In the genomic region with DNA sequence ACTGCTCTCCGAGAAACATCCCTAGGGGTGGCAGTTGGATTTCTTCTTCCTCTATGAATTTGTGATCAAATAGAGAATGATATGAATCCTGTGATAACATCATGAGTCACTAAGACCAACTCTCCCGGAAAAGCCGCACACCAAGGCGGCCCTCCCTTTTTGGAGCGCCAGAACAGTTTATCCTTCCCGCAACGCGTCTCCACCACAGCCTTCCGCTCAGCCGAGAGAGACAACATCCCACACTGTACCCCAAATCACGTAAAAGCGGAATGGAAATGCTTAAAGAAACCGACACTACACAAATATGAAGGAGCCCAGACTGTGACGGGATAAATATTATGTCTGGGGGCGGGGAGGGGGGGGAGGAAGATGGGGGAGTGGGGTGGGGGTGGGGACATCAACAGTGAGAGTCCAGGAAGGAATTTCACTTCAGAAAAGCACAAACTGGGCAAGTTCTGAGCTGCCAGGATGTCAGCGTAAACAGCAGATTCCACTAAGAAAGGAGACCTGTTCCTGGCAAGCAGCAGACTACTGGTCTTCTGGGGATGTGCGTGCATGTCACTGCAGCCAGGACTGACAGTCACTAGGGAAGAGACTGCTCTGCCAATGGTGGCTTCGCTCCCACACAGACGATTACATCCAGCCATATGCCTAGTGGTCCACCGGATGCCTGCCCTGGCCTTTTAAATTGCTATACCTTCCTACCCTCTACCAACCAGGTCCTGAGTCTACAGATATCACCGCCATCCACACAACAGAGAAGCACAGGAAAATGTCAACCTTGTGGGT, we compare ENCODE assay signal across 12 mouse cellular contexts.
A peak's percentile ranks its signal among the peaks of the same experiment; 100 is the strongest.
DNase-seq lines count a peak whose midpoint lies in the region; ATAC-seq lines count a peak whose summit lies in the region.
"Had no signal": no experiment of that assay in that cellular context is flagged by ENCODE, and none has a peak within 500 bp of the region (broad histone marks: within the 10 kb centered on the region; RNA-seq: fewer than 3 reads in every experiment).

No protein-coding gene starts in this region.

- 63% methylated on average over 21 of the region's 21 CpGs for WGBS in heart, embryonic 16.5 days
- WGBS in heart, embryonic 10.5 days, result 75% methylated on average over 21 of the region's 21 CpGs
- 78% methylated on average over 21 of the region's 21 CpGs for WGBS in midbrain, embryonic 11.5 days
- WGBS in midbrain, embryonic 14.5 days, result 81% methylated on average over 21 of the region's 21 CpGs
- WGBS in intestine, embryonic 16.5 days, result 50% methylated on average over 21 of the region's 21 CpGs

- ATAC-seq in heart, embryonic 16.5 days (replicated peaks; ENCODE audit: extremely low read depth, insufficient read depth, low FRiP score), result no peak
- no peak for ATAC-seq in midbrain, embryonic 11.5 days (ENCODE audit: low FRiP score)
- no peak for ATAC-seq in midbrain, embryonic 14.5 days (ENCODE audit: low FRiP score, low TSS enrichment)
- peak; percentile 13; the same call in 1 of the 2 replicates for ATAC-seq in intestine, embryonic 16.5 days
- ATAC-seq: hindbrain, postnatal 0 days had no signal

- H3K4me2 ChIP-seq in heart, embryonic 16.5 days (ENCODE audit: low read depth, low read length), result no peak overlapping the region
- no peak overlapping the region for H3K4me2 ChIP-seq in midbrain, embryonic 11.5 days
- H3K4me2 ChIP-seq in midbrain, embryonic 14.5 days (ENCODE audit: low read length), result no peak overlapping the region
- H3K4me2 ChIP-seq in intestine, embryonic 16.5 days (ENCODE audit: low read depth, low read length), result peak overlapping the region; percentile 36

- no peak overlapping the region for H3K9ac ChIP-seq in heart, embryonic 16.5 days (ENCODE audit: low read length)
- no peak overlapping the region for H3K9ac ChIP-seq in midbrain, embryonic 11.5 days (ENCODE audit: low read length)
- no peak overlapping the region for H3K9ac ChIP-seq in midbrain, embryonic 14.5 days (replicated peaks; ENCODE audit: low read length)
- H3K9ac ChIP-seq in intestine, embryonic 16.5 days (ENCODE audit: low read depth, low read length), result 0 out of 2 replicates have a peak overlapping the region, but pooled peaks have one; percentile 26

- no peak overlapping the region for H3K4me3 ChIP-seq in heart, embryonic 16.5 days (ENCODE audit: low read length)
- H3K4me3 ChIP-seq in heart, embryonic 10.5 days, result no peak overlapping the region
- no peak overlapping the region for H3K4me3 ChIP-seq in midbrain, embryonic 11.5 days (ENCODE audit: low read depth, low read length)
- no peak overlapping the region for H3K4me3 ChIP-seq in midbrain, embryonic 14.5 days (replicated peaks; ENCODE audit: low read depth, low read length)
- H3K4me3 ChIP-seq in intestine, embryonic 16.5 days (ENCODE audit: low read length), result no peak overlapping the region

- no peaks in the 10 kb centered on the region for H3K36me3 ChIP-seq in heart, embryonic 16.5 days (ENCODE audit: control insufficient read depth, insufficient read depth)
- no peaks in the 10 kb centered on the region for H3K36me3 ChIP-seq in heart, embryonic 10.5 days
- no peaks in the 10 kb centered on the region for H3K36me3 ChIP-seq in midbrain, embryonic 11.5 days (ENCODE audit: control insufficient read depth, insufficient read depth, low read length)
- H3K36me3 ChIP-seq in midbrain, embryonic 14.5 days (ENCODE audit: control insufficient read depth, insufficient read depth, low read length), result no peaks in the 10 kb centered on the region
- no peaks in the 10 kb centered on the region for H3K36me3 ChIP-seq in intestine, embryonic 16.5 days (ENCODE audit: control insufficient read depth, insufficient read depth, low read length)

- H3K27ac ChIP-seq in heart, embryonic 16.5 days (ENCODE audit: low read length), result 0 out of 2 replicates have a peak overlapping the region, but pooled peaks have one; percentile 12
- no peak overlapping the region for H3K27ac ChIP-seq in heart, embryonic 10.5 days
- H3K27ac ChIP-seq in midbrain, embryonic 11.5 days (ENCODE audit: low read depth, low read length), result no peak overlapping the region
- H3K27ac ChIP-seq in midbrain, embryonic 14.5 days (replicated peaks; ENCODE audit: low read depth, low read length), result no peak overlapping the region
- peak overlapping the region; percentile 31; the same call in 1 of the 2 replicates for H3K27ac ChIP-seq in intestine, embryonic 16.5 days (ENCODE audit: low read length)
- H3K27ac ChIP-seq: hindbrain, postnatal 0 days had no signal

- H3K4me1 ChIP-seq in heart, embryonic 16.5 days (ENCODE audit: control insufficient read depth, insufficient read depth, low read length), result no peaks in the 10 kb centered on the region
- H3K4me1 ChIP-seq in heart, embryonic 10.5 days, result peaks cover 12% of the 10 kb centered on the region
- 0 out of 2 replicates have a peak, but pooled peaks cover 2% of the 10 kb centered on the region for H3K4me1 ChIP-seq in midbrain, embryonic 11.5 days (ENCODE audit: control insufficient read depth, insufficient read depth, low read length)
- no peaks in the 10 kb centered on the region for H3K4me1 ChIP-seq in midbrain, embryonic 14.5 days (ENCODE audit: control insufficient read depth, insufficient read depth, low read length)
- peaks cover 14% of the 10 kb centered on the region for H3K4me1 ChIP-seq in intestine, embryonic 16.5 days (ENCODE audit: control insufficient read depth, insufficient read depth, low read length)

- H3K27me3 ChIP-seq in heart, embryonic 16.5 days (ENCODE audit: control insufficient read depth, insufficient read depth, low read length), result peaks cover 10% of the 10 kb centered on the region; the same call in 1 of the 2 replicates
- H3K27me3 ChIP-seq in heart, embryonic 10.5 days (ENCODE audit: insufficient read depth, poor library complexity, severe bottlenecking), result peaks cover 54% of the 10 kb centered on the region
- H3K27me3 ChIP-seq in midbrain, embryonic 11.5 days (ENCODE audit: control insufficient read depth, insufficient read depth, low read length), result no peaks in the 10 kb centered on the region
- no peaks in the 10 kb centered on the region for H3K27me3 ChIP-seq in midbrain, embryonic 14.5 days (ENCODE audit: control insufficient read depth, insufficient read depth, low read length)
- H3K27me3 ChIP-seq in intestine, embryonic 16.5 days (replicated peaks; ENCODE audit: control insufficient read depth, insufficient read depth, low read length), result no peaks in the 10 kb centered on the region

- no peak for DNase-seq in heart, embryonic 10.5 days (ENCODE audit: low spot score)
- DNase-seq in midbrain, embryonic 11.5 days (ENCODE audit: low spot score, missing footprints), result peak; percentile 78
- DNase-seq in midbrain, embryonic 14.5 days, result no peak
- no peak for DNase-seq in frontal cortex, adult 2 months (ENCODE audit: extremely low spot score in 1 of 2, low spot score in 1 of 2)
- DNase-seq in layer of hippocampus, postnatal 14 days (ENCODE audit: low spot score in 2 of 2), result no peak
- DNase-seq: adrenal gland, adult 2 months; B cell, adult 2 months; cerebellum, adult 11 months; gastrocnemius, postnatal 25 days had no signal

- H3K9me3 ChIP-seq in heart, embryonic 16.5 days (replicated peaks; ENCODE audit: control insufficient read depth, low read length), result no peaks in the 10 kb centered on the region
- no peaks in the 10 kb centered on the region for H3K9me3 ChIP-seq in heart, embryonic 10.5 days
- H3K9me3 ChIP-seq in midbrain, embryonic 11.5 days (ENCODE audit: control insufficient read depth, low read length), result no peaks in the 10 kb centered on the region
- no peaks in the 10 kb centered on the region for H3K9me3 ChIP-seq in midbrain, embryonic 14.5 days (ENCODE audit: control insufficient read depth, low read length)
- no peaks in the 10 kb centered on the region for H3K9me3 ChIP-seq in intestine, embryonic 16.5 days (ENCODE audit: control insufficient read depth, low read length)

Comparison
In these comparisons a context has a peak if more than half of its experiments do, and no peak if none do; other contexts are left out.
1. H3K27ac ChIP-seq: peak in heart, embryonic 16.5 days (single experiment) and intestine, embryonic 16.5 days (single experiment); none in heart, embryonic 10.5 days (single experiment), midbrain, embryonic 11.5 days (single experiment) and midbrain, embryonic 14.5 days (single experiment).